Mouse (Mus musculus): ENCODE data around the gene Cyp2c55. TPM values are rescaled to one million over a fixed set of nuclear protein-coding genes. Genes with fewer than 3 reads are reported as not detected.

Cyp2c55 gene
- polyA plus RNA-seq, 1 experiment from 2014 or later: not detected

Small RNAs within 50 kb of the gene (microRNA-seq; reads per million reads assigned to microRNA genes)
- gene Gm23800: not detected

Other genes starting within 250 kb of the Cyp2c55 start
- 11.1 and 12.7 TPM in 2 replicates for gene Noc3l, start 187.8 kb upstream of the Cyp2c55 start, polyA plus RNA-seq (2016; fragmentation: Nextera tagmentation; extraction: Ambion mirVana)
- gene Tbc1d12, start 170.4 kb upstream of the Cyp2c55 start, polyA plus RNA-seq (2016; fragmentation: Nextera tagmentation; extraction: Ambion mirVana): 1.6 and 2.1 TPM in 2 replicates
- gene Hells, start 76.1 kb upstream of the Cyp2c55 start, polyA plus RNA-seq (2016; fragmentation: Nextera tagmentation; extraction: Ambion mirVana): 92.5 and 92.9 TPM in 2 replicates
- not detected in 2 replicates for gene Cyp2c65, start 54.0 kb downstream of the Cyp2c55 start, polyA plus RNA-seq (2016; fragmentation: Nextera tagmentation; extraction: Ambion mirVana)
- gene Cyp2c66, start 106.9 kb downstream of the Cyp2c55 start, polyA plus RNA-seq (2016; fragmentation: Nextera tagmentation; extraction: Ambion mirVana): not detected in 2 replicates